Mouse (Mus musculus): Measurements from ENCODE around the gene Selenok.

Selenok gene

GRCm38 (mm10) chr14:29996000-29996751 lies 28.1 kb downstream of the Selenok start:
- no peak for DNase-seq (ENCODE audit: low read depth)

DNA sequence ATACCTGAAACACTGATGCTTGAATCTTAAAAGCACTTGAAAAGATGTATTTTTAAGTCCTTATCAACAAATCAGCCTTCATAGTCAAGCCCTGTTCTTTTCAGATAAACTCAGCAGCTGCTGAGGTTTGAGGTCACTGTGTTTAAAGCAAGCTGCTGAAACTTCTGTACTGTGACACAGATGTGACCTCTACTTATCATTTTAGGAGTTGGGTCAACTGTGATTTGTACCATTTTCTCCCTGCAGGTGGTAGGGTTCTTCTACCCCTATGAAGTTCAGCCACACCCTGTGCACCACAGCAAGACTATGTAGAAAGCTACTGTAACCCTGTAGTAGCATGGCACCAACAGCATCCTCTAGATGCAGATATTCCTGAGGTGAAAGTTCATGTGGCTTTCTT lies 29.2 kb downstream of the Selenok start:
- no peak for DNase-seq (ENCODE audit: low read depth)

- no peak for DNase-seq (ENCODE audit: low read depth)
Observed at GRCm38 (mm10) chr14:29998747-29999474, 30.8 kb downstream of the Selenok start.

DNA sequence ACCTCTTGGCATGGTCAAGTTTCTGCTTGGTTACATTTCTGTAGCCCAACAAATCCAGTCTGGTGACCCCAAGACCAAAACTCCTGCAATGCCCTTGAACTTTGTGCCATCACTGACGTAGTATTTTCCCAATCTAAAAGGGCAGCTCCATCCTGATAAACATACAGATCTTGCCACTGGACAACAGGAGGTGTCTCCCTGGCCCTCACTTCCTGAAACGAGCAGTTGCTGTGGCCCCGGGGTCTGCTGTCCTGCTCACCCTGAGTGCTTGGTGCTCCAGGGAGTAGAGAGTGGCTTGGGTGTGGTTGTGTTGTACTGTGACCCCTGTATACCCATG lies 31.3 kb downstream of the Selenok start:
- no peak for DNase-seq (ENCODE audit: low read depth)

DNA sequence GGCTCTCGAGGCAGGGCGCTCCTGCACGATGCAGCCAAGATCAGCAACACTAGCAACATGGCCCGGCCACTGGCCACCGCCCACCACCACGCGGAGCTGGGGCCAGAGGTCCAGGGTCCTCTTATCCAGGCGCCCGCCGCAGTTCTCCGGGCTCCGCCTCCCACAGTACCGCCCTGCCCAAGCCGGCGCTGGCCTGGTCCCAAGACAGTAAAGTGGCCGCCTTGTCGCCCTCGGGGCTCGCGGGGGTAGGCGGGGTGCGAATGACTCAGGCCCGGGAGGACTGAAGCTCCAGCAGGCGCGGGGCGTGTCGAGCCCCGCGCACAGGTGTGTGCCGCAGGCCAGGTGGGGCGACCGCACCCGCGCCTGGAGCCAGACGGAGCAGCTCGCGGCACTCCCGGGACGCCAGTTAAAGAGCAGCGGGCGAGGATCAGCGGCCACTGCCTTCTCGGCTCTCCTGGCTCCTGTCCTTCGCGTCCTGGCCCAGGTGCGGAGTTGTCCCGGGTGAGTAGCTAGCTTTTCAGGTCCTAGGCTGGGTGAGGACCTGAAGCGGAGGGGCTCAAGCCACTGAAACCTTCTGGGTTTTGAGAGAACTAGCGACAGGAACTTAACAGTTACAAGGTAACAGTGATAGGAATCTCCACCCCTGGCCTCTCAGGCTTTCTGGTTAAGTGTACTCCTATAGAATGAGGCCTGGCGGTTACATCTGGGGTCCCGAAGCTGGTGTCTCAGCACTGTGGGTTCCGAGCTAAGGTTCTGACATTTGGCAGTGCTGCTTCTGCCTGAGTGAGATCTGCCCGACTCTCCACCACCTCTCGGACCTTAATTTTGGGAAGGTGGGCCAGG lies 40.8 kb downstream of the Selenok start, which contains the start of the genes Il17rb and Chdh:
Gene Il17rb, minus strand, starts transcription at position 164 of the 843 bp plus-strand sequence.
Gene Chdh, plus strand, starts transcription at position 291 of the 843 bp plus-strand sequence.
- DNase-seq (ENCODE audit: low read depth) = no peak

DNA sequence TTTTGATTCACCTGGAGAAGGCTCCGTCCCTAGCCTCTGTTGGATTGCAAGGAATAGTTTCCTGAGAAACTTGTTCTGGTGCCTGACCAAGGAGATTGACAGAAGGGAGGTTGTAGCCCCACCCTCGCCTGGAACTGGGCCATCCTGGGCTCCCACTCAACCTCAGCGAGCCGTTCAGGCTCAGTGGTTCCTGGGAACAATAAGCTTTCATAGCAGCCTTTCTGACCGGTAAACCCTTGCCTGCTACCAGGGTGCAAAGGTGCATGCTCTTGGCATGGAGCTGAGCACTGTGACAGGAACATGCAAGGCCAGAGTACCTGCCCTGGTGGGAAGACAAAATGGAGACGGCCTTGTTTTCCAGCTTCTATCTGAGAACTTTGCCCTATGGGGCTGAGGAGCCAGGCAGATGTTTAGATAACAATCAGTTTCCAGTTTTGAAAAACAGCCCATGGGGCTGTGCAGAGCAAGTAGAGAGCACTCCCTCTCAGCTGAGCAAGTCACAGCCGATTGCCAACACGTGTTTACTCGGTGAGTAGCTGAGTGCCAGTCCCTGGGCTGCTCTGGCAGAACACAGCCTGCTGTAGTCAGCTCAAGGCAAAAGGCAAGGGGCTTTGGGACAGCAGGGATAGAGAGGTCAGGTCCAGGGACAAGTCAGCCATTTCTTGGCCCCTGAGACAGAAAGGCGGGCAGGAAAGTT lies 41.9 kb downstream of the Selenok start:
- peak; percentile 67 for DNase-seq (ENCODE audit: low read depth)

DNA sequence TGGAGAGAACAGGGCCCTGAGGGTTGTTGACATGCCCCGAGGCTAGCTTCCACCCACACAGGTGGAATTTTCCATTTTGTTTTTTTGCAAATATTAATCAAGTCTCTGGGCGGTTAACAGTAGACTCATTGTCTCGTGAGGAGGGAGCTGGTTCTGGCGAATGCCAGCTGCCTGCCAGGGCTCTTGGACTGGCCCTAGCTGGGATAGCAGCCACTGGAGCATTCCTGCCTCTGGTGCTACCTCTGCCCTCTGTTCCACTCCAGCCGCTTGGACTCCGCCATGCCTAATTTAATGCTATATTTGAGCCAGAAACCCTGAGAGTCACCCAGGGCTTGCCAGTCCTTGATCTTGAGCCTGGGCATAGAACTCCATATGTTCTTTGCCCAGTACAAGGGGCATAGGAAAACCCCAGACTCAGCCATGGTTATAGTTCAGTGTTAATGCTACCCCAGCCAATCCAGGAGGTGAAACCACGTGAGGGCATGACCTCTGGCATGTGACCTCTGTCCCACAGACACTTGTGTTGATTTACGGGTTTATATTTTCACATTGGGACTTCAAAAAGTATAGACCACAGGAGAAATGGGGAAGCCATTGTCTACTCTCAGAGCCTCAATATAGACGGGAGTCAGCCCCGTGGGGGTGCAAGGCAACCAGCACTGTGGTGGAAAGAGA lies 43.9 kb downstream of the Selenok start:
- DNase-seq (ENCODE audit: low read depth) = peak; percentile 40

DNA sequence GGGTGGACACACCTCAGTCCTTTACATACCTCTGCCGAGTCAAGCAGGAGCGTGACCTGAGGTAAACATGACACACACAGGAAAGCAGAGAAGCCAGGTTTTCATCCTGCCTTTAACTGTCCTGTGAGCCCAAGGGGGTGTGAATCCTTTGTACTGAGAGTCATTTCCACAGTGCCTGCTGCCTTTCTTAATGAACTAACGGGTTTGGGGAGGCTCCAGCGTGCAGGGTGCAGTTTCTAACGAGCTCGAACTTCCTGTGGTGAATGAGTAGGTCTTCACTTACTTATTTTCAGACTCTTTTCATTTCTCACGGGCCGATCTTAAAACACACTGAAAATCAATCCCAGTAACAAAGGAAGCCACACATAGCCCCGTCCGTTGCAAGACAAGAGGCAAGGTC lies 46.4 kb downstream of the Selenok start:
- no peak for DNase-seq (ENCODE audit: low read depth)

GRCm38 (mm10) chr14:30015008-30015407 lies 46.9 kb downstream of the Selenok start:
- DNase-seq (ENCODE audit: low read depth) = no peak

DNA sequence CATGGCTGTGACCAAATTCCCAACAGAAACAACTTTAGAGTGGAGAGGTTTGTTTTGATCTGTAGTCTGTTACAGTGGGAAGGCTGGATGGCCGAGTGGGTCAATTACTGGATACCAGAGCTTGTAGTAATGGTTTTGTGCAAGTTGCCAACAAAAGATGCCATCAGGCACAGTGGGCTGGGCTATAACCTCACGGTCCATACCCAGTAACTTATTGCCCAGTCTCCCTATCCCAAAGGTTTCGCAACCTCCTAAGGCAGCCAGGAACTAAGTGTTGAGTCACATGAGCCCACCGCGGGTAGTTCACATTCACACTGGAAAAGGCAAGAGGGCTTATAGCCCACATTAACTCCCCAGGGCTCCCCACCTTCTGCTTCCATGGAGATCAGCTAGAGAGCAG lies 48.6 kb downstream of the Selenok start:
- peak; percentile 56 for DNase-seq (ENCODE audit: low read depth)

- no peak for DNase-seq (ENCODE audit: low read depth)
Observed at GRCm38 (mm10) chr14:30017794-30018462, 49.8 kb downstream of the Selenok start.

DNA sequence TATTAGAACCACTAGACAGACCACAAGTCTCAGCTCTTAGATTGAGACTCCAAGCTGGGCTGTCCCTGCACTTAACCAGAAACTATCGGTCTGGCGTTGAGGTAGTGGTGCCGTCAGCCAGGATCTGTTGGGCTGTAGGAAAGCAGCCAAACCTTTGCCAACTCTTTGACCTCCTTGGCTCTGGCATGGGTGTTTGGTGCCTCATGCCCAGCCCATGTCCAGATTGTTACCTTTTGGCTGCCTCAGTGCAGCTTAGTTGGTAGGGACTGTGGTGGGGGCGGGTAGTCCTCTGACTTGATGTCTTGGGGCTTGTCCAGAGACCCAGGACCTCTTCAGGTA lies 50.3 kb downstream of the Selenok start:
- no peak for DNase-seq (ENCODE audit: low read depth)

- DNase-seq (ENCODE audit: low read depth) = no peak
Observed at GRCm38 (mm10) chr14:30018846-30019245, 50.7 kb downstream of the Selenok start.

DNA sequence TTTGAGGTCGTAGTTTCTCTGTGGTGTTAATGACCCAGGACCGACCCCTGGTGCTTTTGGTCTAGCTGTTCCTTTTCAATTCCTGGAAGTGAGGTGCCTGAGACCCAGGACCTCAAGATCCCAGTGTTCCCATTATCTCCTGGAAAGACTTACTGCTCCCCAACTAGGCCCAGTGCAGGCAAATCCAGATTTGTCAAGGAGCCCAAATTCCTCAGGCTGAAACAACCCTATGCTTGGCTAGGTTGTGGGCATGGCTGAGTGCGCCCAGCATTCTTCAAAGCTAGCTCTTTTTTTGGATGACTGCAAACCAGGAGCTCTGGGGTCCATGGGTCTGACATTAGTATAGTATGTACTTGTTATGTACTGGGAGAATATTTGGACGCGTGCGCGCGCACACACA lies 51.3 kb downstream of the Selenok start:
- peak; percentile 5 for DNase-seq (ENCODE audit: low read depth)

GRCm38 (mm10) chr14:30019792-30020575 lies 51.9 kb downstream of the Selenok start:
- DNase-seq (ENCODE audit: low read depth) = no peak

GRCm38 (mm10) chr14:30022471-30022870 lies 54.4 kb downstream of the Selenok start:
- DNase-seq (ENCODE audit: low read depth) = no peak

DNA sequence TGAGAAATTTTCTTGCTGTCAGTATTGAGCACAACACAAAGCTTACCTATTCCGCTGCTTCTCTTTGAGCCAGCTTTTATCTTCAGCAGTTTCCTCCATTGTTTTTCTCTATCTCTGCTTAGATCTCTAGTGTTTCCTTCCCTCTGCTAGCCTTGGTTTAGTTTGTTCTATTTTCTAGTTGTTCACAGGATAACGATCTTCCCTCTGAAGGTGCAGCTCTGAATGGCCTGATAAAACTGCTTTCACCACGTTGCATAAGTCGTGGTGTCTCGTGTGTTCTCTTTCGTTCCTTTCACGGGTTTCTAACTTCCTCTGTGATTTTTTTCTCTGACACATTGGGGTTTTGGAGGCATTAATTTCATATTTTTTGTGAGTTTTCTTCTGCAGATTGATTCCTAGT lies 56.3 kb downstream of the Selenok start:
- DNase-seq (ENCODE audit: low read depth) = no peak

Measured in NIH3T3 (cell line).